Mouse (Mus musculus) cortical plate, adult 2 months (tissue): ENCODE results near the gene Tbrg4.

Experiments
- CTCF ChIP-seq: fragments of 200-500 bp; IDR thresholded peaks from 2 replicates; pipeline ENCODE4 v1.5.1; 2011; ENCODE audit warnings: mild to moderate bottlenecking, control low read depth, low read length; ENCODE audit not compliant: insufficient read depth; ENCODE audit errors: extremely low read depth
- POLR2A ChIP-seq: fragments of 200-500 bp; IDR thresholded peaks from 2 replicates; pipeline ENCODE4 v1.6.1; 2011; ENCODE audit warnings: mild to moderate bottlenecking, low read length, control low read depth; ENCODE audit not compliant: insufficient read depth; ENCODE audit errors: extremely low read depth

- TF ChIP-seq CTCF (no peak), POLR2A (no peak)
These were observed 44.3 kb downstream of the Tbrg4 start for GRCm38 (mm10) chr11:6581560-6581959.
